Mouse (Mus musculus) brain, embryonic 14.5 days (tissue): ENCODE results near the gene Chst3. TPM values are rescaled to one million over a fixed set of nuclear protein-coding genes. Genes with fewer than 3 reads are reported as not detected.
"Not testable (repeated sequence)": the region's sequence is repeated elsewhere in the genome, so short reads cannot be mapped to it uniquely, and the experiment has no call there.

Experiments used
- DNase-seq: peaks from one replicate; pipeline ENCODE4 v3.0.0-alpha.2; 2011; ENCODE audit warnings: low read depth
- CTCF ChIP-seq: fragments of 200-500 bp; IDR thresholded peaks from 2 replicates; pipeline ENCODE4 v1.5.1; 2012; ENCODE audit warnings: inconsistent platforms, mild to moderate bottlenecking, moderate library complexity, borderline replicate concordance; ENCODE audit not compliant: insufficient read depth, insufficient read length; ENCODE audit errors: extremely low read depth
- POLR2A ChIP-seq: fragments of 200-500 bp; IDR thresholded peaks from 2 replicates; pipeline ENCODE4 v1.6.1; 2012; ENCODE audit warnings: mild to moderate bottlenecking, inconsistent platforms, borderline replicate concordance; ENCODE audit not compliant: poor library complexity, insufficient read depth, insufficient read length, severe bottlenecking; ENCODE audit errors: extremely low read depth
- polyA plus RNA-seq: library from polyadenylated mRNA; depleted of rRNA; stranded (reverse); fragments of >200 nt; gene quantifications from 2 replicates; pipeline ENCODE4 v1.2.3, GENCODE M21; 2012; rRNA removed

Chst3 gene
- polyA plus RNA-seq, 1 experiment = 4.6 TPM

GRCm38 (mm10) chr10:60158144-60158543 is 60.9 kb downstream of the Chst3 start:
- TF ChIP-seq POLR2A (no peak), CTCF (no peak)
- no peak for DNase-seq

DNA sequence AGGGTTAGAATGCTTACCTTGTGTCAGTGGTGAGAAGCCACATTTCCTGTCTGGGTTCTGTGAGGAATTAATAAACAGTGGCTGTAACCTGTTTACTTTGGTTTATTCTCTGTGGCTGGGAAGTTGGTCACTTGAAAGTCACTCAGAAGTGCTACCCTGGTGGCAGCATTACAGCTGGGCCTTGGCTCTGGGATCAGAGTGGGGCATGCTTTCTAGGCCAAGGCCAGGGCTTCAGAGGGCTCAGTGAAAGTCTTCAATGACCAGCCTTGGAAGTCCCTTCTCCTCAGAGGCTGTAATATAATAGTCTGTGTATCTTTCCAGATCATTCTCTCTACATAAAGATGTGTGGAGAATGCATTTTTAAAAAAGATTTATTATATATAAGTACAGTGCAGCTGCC is 63.0 kb downstream of the Chst3 start:
- TF ChIP-seq POLR2A (no peak), CTCF (no peak)
- no peak for DNase-seq

- peak; percentile 46 for DNase-seq
Measured at GRCm38 (mm10) chr10:60151107-60151663, 67.9 kb downstream of the Chst3 start.

DNA sequence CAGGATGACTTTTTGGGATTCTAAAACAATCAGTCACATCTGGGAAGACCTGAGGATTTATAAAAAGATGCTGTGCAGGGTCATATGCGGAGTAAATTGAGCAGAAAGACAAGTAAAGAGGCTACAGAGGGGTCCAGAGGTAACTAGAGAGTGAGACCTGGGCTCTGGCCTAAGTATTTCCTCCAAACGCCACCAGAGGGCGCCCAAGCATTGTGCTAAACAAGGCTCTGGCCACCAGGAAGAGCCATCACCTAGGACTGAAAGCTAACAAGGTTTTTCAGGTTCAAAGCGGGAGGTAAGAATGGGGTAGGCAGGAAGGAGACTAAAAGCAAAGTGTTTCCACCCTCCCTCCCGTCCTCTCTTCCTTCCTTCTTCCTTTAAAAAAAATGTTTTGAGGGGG is 71.0 kb downstream of the Chst3 start:
- DNase-seq = peak; percentile 87
- TF ChIP-seq CTCF = peak; percentile 98
- no peak for TF ChIP-seq POLR2A

More at GRCm38 (mm10) chr10:60151107-60151663, 67.9 kb downstream of the Chst3 start:
- TF ChIP-seq CTCF (no peak), POLR2A (no peak)

DNA sequence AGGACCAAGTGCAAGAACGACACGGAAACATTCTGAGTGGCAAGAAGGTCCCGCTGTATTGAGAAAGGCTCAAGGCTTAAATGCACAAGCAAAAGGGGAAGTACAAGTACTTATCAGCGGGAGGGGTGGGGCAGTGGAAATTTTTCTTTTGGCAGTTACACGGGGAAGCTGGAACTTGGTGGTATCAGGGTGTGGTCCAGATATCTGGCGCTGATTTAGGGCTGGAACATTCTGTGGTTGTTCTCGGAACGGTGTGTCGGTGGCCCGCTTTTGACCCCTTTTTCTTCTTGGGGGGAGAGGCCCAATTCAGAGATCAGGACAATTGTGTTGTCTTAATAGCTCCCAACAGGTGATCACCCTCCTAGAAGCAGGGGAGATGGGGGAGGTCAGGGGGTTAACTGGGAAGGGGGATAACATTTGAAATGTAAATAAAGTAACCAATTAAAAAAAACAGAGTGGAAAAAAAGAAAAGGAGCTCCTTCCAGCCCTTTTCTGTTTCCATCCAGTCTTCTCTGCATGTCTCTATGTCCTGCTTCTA is 71.5 kb downstream of the Chst3 start:
- DNase-seq = not testable (repeated sequence)

DNA sequence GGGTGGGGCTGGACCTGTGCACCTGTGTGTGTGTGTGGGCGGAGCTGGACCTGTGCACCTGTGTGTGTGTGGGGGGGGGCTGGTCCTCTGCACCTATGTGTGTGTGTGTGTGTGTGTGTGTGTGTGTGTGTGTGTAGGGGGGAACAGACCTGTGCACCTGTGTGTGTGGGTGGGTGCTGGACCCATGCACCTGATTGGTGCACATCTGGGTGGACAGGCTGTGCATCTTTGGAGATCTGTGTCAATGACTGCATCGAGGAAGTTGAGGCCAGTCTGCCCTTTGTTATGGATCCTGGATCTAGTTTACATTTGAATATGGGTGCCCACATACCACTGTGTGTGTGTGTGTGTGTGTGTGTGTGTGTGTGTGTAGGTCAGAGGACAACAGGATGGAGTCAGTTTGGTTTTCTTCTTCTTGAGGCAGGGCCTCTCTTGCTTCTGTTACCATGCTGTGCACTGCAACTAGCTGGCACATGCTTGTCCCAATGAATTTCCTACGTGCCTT is 77.4 kb downstream of the Chst3 start:
- DNase-seq = no peak
- TF ChIP-seq CTCF (no peak), POLR2A (no peak)

- TF ChIP-seq POLR2A (no peak), CTCF (no peak)
- DNase-seq = no peak
Measured at GRCm38 (mm10) chr10:60140751-60141150, 78.3 kb downstream of the Chst3 start.

- no peak for DNase-seq
- no peak for TF ChIP-seq POLR2A
- TF ChIP-seq CTCF = no peak
Measured at GRCm38 (mm10) chr10:60138680-60139079, 80.4 kb downstream of the Chst3 start.

- TF ChIP-seq POLR2A (no peak), CTCF (no peak)
- no peak for DNase-seq
Measured at GRCm38 (mm10) chr10:60136935-60137334, 82.1 kb downstream of the Chst3 start.

DNA sequence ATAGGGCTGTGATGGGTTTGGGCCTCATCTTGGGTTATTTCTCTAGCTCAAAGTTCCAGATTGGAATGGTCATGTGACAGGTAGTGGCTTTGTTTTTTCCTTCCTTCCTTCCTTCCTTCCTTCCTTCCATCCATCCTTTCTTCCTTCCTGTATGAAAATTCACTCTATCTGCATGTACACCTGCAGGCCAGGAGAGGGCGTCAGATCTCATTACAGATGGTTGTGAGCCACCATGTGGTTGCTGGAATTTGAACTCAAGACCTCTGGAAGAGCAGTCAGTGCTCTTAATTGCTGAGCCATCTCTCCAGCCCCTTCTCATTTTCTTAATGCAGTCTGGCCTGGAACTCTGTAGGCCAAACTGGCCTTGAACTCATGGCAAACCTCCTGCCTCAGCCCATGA is 83.0 kb downstream of the Chst3 start:
- not testable (repeated sequence) for DNase-seq

GRCm38 (mm10) chr10:60134201-60134600 is 84.9 kb downstream of the Chst3 start:
- DNase-seq = no peak
- TF ChIP-seq POLR2A (no peak), CTCF (no peak)

- TF ChIP-seq POLR2A = no peak
- TF ChIP-seq CTCF = no peak
Measured at GRCm38 (mm10) chr10:60133501-60133900, 85.6 kb downstream of the Chst3 start.

More at GRCm38 (mm10) chr10:60133501-60133900, 85.6 kb downstream of the Chst3 start:
- DNase-seq = no peak

Other genes starting within 250 kb of the Chst3 start
- 32.8 and 36.3 TPM in 2 replicates for gene Ascc1, start 216.5 kb downstream of the Chst3 start, polyA plus RNA-seq
- 85.9 and 112 TPM in 2 replicates for gene Anapc16, start 216.1 kb downstream of the Chst3 start, polyA plus RNA-seq
- 87.8 and 159 TPM in 2 replicates for gene Spock2, start 113.0 kb downstream of the Chst3 start, polyA plus RNA-seq
- gene Psap, start 58.4 kb upstream of the Chst3 start, polyA plus RNA-seq = 626 and 654 TPM in 2 replicates
- 5.1 and 6.9 TPM in 2 replicates for gene Vsir, start 127.6 kb upstream of the Chst3 start, polyA plus RNA-seq
- gene Gm17455, start 180.5 kb upstream of the Chst3 start, polyA plus RNA-seq = 6.5 and 9.1 TPM in 2 replicates